Mouse (Mus musculus) common myeloid progenitor, adult 5-6 weeks (primary cell): ENCODE data around the gene Trpc1. TPM values are rescaled to one million over a fixed set of nuclear protein-coding genes. Genes with fewer than 3 reads are reported as not detected.

Source experiments
- ATAC-seq: replicated peaks from 2 replicates; pipeline ENCODE4 v1.8.0; 2016; ENCODE audit warnings: low read depth, mild to moderate bottlenecking, moderate TSS enrichment, inconsistent platforms; ENCODE audit not compliant: poor library complexity, severe bottlenecking
- total RNA-seq: library from RNA; stranded (forward); fragments of 200-1000, 187-1606 nt; gene quantifications from 2 replicates; pipeline ENCODE4 v1.2.3, GENCODE M21; 2017

Trpc1 gene
- total RNA-seq, 1 experiment from 2014 or later: not detected

GRCm38 (mm10) chr9:95704078-95704477 lies 46.1 kb downstream of the Trpc1 start:
- no peak for ATAC-seq

- ATAC-seq: no peak
Observed at GRCm38 (mm10) chr9:95699273-95699672, 50.9 kb downstream of the Trpc1 start.

GRCm38 (mm10) chr9:95697808-95698207 lies 52.4 kb downstream of the Trpc1 start:
- ATAC-seq: peak; percentile 68

GRCm38 (mm10) chr9:95696581-95696980 lies 53.6 kb downstream of the Trpc1 start:
- no peak for ATAC-seq

DNA sequence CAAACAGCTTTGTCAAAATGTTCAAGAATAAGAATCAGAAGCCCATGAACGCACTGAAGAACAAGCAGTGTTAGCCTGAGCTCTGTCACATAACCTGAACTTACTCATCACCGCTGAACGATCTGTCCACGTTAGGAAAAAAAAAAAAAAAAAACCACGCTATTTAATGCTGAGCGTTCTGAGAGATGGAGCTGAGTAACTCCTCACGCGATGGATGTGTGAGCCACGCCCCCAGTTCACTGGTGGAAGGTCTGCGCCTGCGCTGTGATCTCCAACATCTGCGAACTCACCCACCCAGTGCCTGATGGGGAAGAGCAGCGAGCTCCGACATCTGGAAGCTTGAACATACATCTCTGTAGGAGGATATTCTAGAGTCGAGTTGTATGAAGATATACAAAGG lies 55.2 kb downstream of the Trpc1 start:
- no peak for ATAC-seq

GRCm38 (mm10) chr9:95694526-95694925 lies 55.6 kb downstream of the Trpc1 start:
- ATAC-seq: no peak

- ATAC-seq: no peak
Observed at GRCm38 (mm10) chr9:95693528-95694100, 56.6 kb downstream of the Trpc1 start.

- ATAC-seq: no peak
Observed at GRCm38 (mm10) chr9:95692823-95693222, 57.4 kb downstream of the Trpc1 start.

- peak; percentile 83 for ATAC-seq
Observed at GRCm38 (mm10) chr9:95688064-95688463, 62.1 kb downstream of the Trpc1 start.

- no peak for ATAC-seq
Observed at GRCm38 (mm10) chr9:95685660-95686440, 64.3 kb downstream of the Trpc1 start.

GRCm38 (mm10) chr9:95680691-95681090 lies 69.5 kb downstream of the Trpc1 start:
- no peak for ATAC-seq

GRCm38 (mm10) chr9:95679966-95680365 lies 70.2 kb downstream of the Trpc1 start:
- ATAC-seq: no peak

- no peak for ATAC-seq
Observed at GRCm38 (mm10) chr9:95676021-95676420, 74.2 kb downstream of the Trpc1 start.

DNA sequence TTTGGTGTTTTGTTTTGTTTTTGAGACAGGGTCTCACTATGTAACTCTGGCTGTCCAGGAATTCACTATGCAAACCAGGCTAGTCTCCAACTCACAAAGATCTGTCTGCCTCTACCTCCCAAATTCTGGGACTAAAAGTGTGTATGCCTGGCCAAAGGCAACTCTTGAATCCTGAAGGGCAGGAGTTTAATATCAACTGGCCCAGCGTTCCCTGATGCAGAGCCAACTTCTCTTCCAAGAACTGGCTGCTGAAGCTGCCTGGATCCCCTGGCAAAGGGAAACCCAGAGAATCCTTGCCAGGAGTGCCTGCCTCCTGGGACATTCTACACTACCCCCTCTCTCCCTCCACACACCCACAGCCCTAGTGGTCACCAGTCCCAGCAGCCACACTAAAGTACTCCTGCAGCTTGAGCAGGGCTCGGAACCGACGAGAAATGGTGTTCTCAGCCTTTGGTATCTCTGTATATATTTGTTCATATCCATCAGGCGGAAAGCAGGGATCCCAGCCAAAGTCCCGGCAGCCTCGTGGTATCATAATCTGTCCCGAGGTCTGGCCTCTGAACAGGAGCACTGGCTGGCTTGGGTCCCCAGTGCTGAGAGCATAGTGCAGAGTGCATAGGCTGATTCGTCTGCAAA lies 75.0 kb downstream of the Trpc1 start:
- ATAC-seq: no peak

- ATAC-seq: no peak
Observed at GRCm38 (mm10) chr9:95672760-95673159, 77.4 kb downstream of the Trpc1 start.

DNA sequence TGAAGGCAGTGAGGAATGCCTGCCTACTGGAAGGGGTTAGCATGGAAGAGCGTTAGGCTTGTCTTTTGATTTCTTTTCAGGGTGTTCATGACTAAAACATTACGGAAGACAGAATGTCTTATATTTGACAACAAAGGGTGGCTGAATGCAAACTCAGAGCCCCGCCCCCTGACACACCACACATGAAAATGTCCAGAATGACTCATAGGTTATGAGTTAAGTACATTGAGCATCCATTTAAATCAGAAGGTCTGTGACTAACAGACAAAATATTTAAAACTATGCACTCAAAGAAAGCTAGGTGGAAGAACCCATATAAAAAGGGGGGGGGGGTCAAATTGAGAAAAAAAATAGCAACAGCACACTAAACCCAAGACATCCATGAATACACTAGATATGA lies 77.8 kb downstream of the Trpc1 start:
- ATAC-seq: no peak

- ATAC-seq: no peak
Observed at GRCm38 (mm10) chr9:95668306-95668705, 81.9 kb downstream of the Trpc1 start.

GRCm38 (mm10) chr9:95667836-95668235 lies 82.3 kb downstream of the Trpc1 start:
- ATAC-seq: no peak

DNA sequence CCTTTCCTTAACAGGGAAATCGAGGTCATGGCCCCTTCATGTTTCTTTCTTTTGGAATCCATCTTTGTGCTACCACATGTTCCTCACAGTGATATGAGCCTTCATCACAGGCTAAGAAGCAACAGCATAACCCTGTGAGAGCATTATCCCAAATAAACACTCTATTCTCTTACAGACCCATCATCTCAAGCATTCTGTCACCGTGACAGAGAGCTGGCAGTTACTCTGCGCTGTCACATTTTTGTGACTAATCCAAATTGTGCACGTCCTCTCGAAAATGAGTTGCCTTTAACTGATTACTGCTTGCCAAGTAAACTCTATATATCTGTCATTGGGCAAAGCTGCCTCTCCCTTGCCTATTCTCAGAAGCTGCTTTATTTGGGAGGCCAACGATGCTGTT lies 84.3 kb downstream of the Trpc1 start:
- no peak for ATAC-seq

- no peak for ATAC-seq
Observed at GRCm38 (mm10) chr9:95664290-95664989, 85.7 kb downstream of the Trpc1 start.

DNA sequence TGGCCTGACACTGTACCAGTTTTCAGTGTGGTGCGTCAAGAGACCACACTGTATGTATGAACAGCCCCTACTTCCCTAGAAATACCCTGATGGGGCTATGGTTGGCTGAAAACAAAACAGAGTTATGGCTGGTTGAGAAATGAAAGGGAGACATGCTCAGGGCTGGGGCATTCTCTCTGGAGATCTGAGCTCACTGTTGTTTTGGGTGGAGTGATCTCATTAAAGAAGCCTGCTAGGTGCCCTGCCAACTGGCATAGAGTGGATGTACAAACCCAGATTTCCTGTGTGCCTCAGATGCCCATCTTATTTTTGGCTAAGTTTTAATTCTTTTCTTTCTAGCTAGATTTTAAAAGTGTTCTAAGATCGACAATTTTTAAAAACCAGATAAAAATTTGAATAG lies 92.2 kb downstream of the Trpc1 start:
- no peak for ATAC-seq
